Mouse (Mus musculus) urinary bladder, adult 18-20 months (tissue): ENCODE measurements around the gene Gm20873.
"Not testable (repeated sequence)": the region's sequence is repeated elsewhere in the genome, so short reads cannot be mapped to it uniquely, and the experiment has no call there.

ENCODE experiments used
- DNase-seq, 2 experiments: peaks; one replicate each; pipeline ENCODE4 v3.0.0; 2022; ENCODE audit warnings: low spot score in 2 of 2, mixed read lengths in 2 of 2

Gm20873 gene

GRCm38 (mm10) chrY:6266798-6267197 lies at the start of gene Gm20873:
Gene Gm20873 (plus strand): TSS chrY:6267098.
- not testable (repeated sequence) for DNase-seq

DNA sequence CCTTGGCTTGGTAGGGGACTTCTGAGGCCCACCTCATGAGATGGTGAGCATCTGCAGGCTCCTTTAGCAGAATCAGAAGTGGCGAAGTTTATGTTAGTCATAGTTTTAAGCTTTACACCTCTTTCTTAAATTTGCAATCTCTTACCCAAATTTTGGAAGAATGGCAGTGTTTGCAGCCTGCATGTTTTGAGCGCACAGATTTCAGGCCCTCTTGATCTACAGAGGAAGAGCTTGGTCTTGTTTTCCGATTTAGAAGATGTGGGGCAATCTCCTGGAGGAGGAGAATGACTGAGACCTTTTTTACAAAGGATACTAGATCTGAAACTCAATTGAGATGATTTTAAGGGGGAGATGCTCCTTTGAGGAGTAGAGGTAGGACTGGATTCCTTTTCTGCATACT lies 29.0 kb upstream of the Gm20873 start, which contains the start of gene Gm21746:
Gm21746 (minus strand) TSS at position 101 of the 400 bp plus-strand sequence.
- DNase-seq: not testable (repeated sequence)
